Mouse (Mus musculus) neural tube, embryonic 13.5 days (tissue): ENCODE measurements around the gene Tacc2. TPM values are rescaled to one million over a fixed set of nuclear protein-coding genes. Genes with fewer than 3 reads are reported as not detected.
A peak's percentile ranks its signal among the peaks of the same experiment; 100 is the strongest.
"Not testable (repeated sequence)": the region's sequence is repeated elsewhere in the genome, so short reads cannot be mapped to it uniquely, and the experiment has no call there.

ENCODE experiments used
- ATAC-seq: fragments of 200-750 bp; cut with Nextera tagmentation; 2 replicates; pipeline ENCODE4 v1.8.0; 2017; ENCODE audit warnings: low read depth, mild to moderate bottlenecking, moderate TSS enrichment, moderate library complexity
- H3K27ac ChIP-seq: fragments of 300-500 bp; sonication (generic); replicated peaks from 2 replicates; pipeline ENCODE4 v1.5.1; 2015; ENCODE audit warnings: moderate library complexity, mild to moderate bottlenecking, inconsistent platforms
- H3K27me3 ChIP-seq: fragments of 300-500 bp; sonication (generic); 2 replicates; pipeline ENCODE4 v1.6.1; 2015; ENCODE audit warnings: mild to moderate bottlenecking, inconsistent platforms
- H3K36me3 ChIP-seq: fragments of 300-500 bp; sonication (generic); 2 replicates; pipeline ENCODE4 v1.6.1; 2015; ENCODE audit warnings: mild to moderate bottlenecking, inconsistent platforms
- H3K4me1 ChIP-seq: fragments of 300-500 bp; sonication (generic); replicated peaks from 2 replicates; pipeline ENCODE4 v1.6.1; 2015; ENCODE audit warnings: inconsistent platforms
- H3K4me2 ChIP-seq: fragments of 300-500 bp; sonication (generic); 2 replicates; pipeline ENCODE4 v1.6.1; 2015; ENCODE audit warnings: inconsistent platforms, mild to moderate bottlenecking, moderate library complexity
- H3K4me3 ChIP-seq: fragments of 300-500 bp; sonication (generic); 2 replicates; pipeline ENCODE4 v1.5.1; 2015; ENCODE audit warnings: mild to moderate bottlenecking, inconsistent platforms
- H3K9ac ChIP-seq: fragments of 300-500 bp; sonication (generic); 2 replicates; pipeline ENCODE4 v1.6.1; 2015; ENCODE audit warnings: moderate library complexity, mild to moderate bottlenecking, inconsistent platforms
- H3K9me3 ChIP-seq: fragments of 300-500 bp; sonication (generic); 2 replicates; pipeline ENCODE4 v1.6.1; 2016; ENCODE audit warnings: inconsistent platforms
- WGBS: fragments of 180-500 bp; shearing (Covaris S2); methylation state at CpG from one replicate; pipeline ENCODE4 v1.1.7; 2015; 5-methylcytosine and 5-hydroxymethylcytosine counted together
- polyA plus RNA-seq: library from polyadenylated mRNA; unstranded; fragments of >200 nt; fragmentation: Nextera tagmentation; extraction: Ambion mirVana; gene quantifications from 2 replicates; pipeline ENCODE4 v1.2.1, GENCODE M21; 2015

Gene Tacc2
- polyA plus RNA-seq, 1 experiment from 2014 or later, result 77.9 TPM

DNA sequence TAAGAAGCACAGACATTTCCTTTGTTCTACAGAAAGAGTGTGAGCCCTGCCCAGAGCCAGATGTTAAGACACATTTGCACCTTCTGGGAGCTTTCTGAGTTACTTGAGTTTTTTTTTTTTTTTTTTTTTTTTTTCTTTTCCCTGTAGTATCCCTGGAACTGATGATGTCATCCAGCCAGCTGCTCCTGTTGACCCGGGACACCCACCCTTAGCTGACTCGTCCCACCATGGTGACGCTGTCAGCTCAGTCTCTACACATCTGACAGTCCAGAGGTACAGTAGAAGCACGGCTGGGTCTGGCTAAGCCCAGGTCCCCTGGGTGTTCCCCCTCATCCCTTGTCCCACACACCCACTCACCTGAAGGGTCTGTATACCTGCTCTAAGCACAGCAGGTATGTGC is 85.6 kb downstream of the Tacc2 start:
- no peak overlapping the region for H3K4me2 ChIP-seq
- ATAC-seq, result no peak
- H3K27ac ChIP-seq, result no peak overlapping the region
- peaks cover 5% of the 10 kb centered on the region; the same call in 1 of the 2 replicates for H3K9me3 ChIP-seq
- 0 out of 2 replicates have a peak, but pooled peaks cover 5% of the 10 kb centered on the region for H3K36me3 ChIP-seq
- H3K27me3 ChIP-seq, result no peaks in the 10 kb centered on the region
- WGBS, result 52% methylated on average over 4 of the region's 4 CpGs
- H3K9ac ChIP-seq, result no peak overlapping the region
- H3K4me3 ChIP-seq, result no peak overlapping the region
- H3K4me1 ChIP-seq, result peaks cover 10% of the 10 kb centered on the region; the same call in 1 of the 2 replicates

DNA sequence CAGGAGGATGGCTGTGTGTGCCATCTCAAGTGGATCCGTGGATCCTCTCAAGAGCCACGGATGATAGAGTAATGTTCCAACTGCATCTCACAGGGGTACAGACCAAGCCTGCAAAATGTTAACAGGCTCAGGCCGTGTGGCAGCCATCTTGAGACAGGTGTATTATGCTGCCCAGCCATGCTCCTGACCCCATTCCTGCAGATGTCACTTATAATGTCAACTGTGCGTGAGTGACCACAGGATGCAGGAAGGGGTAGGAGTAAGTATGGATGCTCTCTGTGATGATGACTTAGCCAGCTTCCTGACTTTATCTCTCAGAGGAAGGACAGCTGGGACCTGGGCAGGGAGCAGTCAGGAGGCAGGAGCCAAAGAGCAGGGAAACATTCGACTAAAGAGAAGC is 86.8 kb downstream of the Tacc2 start:
- no peak overlapping the region for H3K9ac ChIP-seq
- peaks cover 5% of the 10 kb centered on the region; the same call in 1 of the 2 replicates for H3K9me3 ChIP-seq
- 95% methylated on average over 5 of the region's 5 CpGs for WGBS
- H3K27me3 ChIP-seq, result no peaks in the 10 kb centered on the region
- peaks cover 21% of the 10 kb centered on the region for H3K4me1 ChIP-seq
- no peak overlapping the region for H3K27ac ChIP-seq
- H3K4me3 ChIP-seq, result no peak overlapping the region
- H3K4me2 ChIP-seq, result no peak overlapping the region
- 0 out of 2 replicates have a peak, but pooled peaks cover 5% of the 10 kb centered on the region for H3K36me3 ChIP-seq
- no peak for ATAC-seq

DNA sequence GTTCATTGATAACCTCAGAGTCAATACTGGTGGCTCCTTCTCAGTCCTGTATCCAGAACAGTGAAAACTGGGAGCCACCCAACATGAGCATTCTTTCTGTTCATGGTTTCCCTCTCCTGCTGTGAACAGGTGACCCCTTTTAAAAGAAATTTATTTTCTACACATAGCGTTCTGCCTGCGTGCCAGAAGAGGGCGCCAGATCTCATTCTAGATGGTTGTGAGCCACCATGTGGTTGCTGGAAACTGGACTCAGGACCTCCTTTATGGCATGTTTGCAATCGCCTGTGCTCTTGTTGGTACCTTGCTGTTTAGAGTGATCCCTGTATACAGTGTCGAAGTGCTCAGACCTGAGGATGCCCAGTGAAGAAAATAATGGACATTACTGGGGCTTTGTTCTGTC is 87.4 kb downstream of the Tacc2 start:
- WGBS, result 89% methylated on average over 5 of the region's 5 CpGs
- Histone ChIP-seq H3K9me3 (peaks cover 5% of the 10 kb centered on the region; the same call in 1 of the 2 replicates), H3K27ac (no peak overlapping the region), H3K4me1 (peaks cover 27% of the 10 kb centered on the region), H3K27me3 (no peaks in the 10 kb centered on the region), H3K4me2 (no peak overlapping the region), H3K36me3 (0 out of 2 replicates have a peak, but pooled peaks cover 5% of the 10 kb centered on the region), H3K9ac (no peak overlapping the region), H3K4me3 (no peak overlapping the region)
- no peak for ATAC-seq

DNA sequence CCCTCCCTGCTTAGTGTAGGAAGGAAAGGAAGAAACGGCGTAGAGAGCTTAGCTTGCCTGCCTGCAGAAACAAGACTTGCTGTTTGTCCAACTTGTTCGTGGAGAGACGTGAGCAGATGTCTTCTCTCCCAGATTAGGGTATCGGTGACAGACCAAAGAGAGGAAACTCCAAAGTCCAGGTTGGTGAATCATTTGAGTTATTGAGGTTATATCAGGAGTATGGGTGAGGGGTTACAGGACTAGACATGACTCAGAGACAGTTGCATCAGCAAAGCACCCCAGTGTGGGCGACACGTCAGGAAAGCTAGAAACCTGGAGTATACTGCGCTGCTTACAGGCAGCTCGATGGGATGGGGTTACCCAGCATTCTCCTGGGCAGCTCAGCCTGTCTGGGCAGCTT is 88.1 kb downstream of the Tacc2 start:
- no peak overlapping the region for H3K9ac ChIP-seq
- H3K4me1 ChIP-seq, result peaks cover 33% of the 10 kb centered on the region
- H3K27ac ChIP-seq, result no peak overlapping the region
- H3K27me3 ChIP-seq, result no peaks in the 10 kb centered on the region
- ATAC-seq, result no peak
- H3K9me3 ChIP-seq, result peaks cover 5% of the 10 kb centered on the region; the same call in 1 of the 2 replicates
- no peak overlapping the region for H3K4me3 ChIP-seq
- WGBS, result 97% methylated on average over 9 of the region's 9 CpGs
- H3K36me3 ChIP-seq, result 0 out of 2 replicates have a peak, but pooled peaks cover 5% of the 10 kb centered on the region
- no peak overlapping the region for H3K4me2 ChIP-seq

DNA sequence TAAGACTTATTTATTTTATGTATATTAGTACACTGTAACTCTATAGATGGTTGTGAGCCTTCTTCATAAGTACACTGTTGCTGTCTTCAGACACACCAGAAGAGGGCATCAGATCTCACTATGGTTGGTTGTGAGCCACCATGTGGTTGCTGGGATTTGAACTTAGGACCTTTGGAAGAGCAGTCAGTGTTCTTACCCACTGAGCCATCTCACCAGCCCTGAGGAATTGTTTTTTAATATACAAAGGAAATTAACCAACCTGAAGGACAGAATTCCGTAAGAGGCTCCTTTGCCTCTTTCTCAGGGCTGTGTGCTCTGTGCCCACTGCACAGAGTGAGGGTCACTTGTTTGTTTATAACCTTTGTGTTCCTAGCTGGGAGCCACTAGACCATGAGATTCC is 90.8 kb downstream of the Tacc2 start:
- H3K4me3 ChIP-seq, H3K4me2 ChIP-seq, H3K9ac ChIP-seq, H3K9me3 ChIP-seq, ATAC-seq, H3K36me3 ChIP-seq, H3K27me3 ChIP-seq: not testable (repeated sequence)
- H3K27ac ChIP-seq, result peak overlapping the region; percentile 92
- 83% methylated on average over 1 of the region's 1 CpGs for WGBS
- peaks cover 45% of the 10 kb centered on the region for H3K4me1 ChIP-seq

DNA sequence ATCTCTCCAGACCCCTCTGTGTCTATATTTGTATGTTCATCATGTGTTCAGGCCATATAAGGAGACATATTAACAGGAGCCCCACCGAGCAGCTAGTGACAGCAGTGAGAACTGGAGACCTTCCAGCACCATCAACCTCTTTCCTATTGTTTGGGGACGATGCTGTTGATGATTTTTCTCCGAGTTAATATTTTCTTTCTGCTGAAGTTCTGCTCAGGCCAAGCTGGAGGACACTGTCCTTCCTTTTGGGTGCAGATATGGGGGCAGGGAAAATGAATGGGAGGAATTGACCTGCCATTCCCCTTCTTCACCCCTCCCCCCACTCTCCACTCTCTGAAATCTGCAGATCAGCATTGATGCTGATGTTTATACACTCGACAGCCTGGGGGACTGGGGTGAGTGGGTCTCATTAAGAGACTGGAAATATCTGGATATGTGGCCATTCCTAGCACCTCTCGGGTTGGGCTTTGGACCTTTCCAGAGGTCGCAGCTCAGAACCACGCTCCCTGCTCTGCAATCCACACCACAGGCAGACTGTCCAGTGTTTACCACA is 91.6 kb downstream of the Tacc2 start:
- Histone ChIP-seq H3K4me2 (no peak overlapping the region), H3K9ac (no peak overlapping the region), H3K36me3 (0 out of 2 replicates have a peak, but pooled peaks cover 5% of the 10 kb centered on the region), H3K27ac (peak overlapping the region; percentile 92), H3K4me3 (no peak overlapping the region), H3K9me3 (peaks cover 1% of the 10 kb centered on the region; the same call in 1 of the 2 replicates), H3K4me1 (peaks cover 52% of the 10 kb centered on the region), H3K27me3 (no peaks in the 10 kb centered on the region)
- peak; percentile 73 for ATAC-seq
- 41% methylated on average over 7 of the region's 7 CpGs for WGBS

DNA sequence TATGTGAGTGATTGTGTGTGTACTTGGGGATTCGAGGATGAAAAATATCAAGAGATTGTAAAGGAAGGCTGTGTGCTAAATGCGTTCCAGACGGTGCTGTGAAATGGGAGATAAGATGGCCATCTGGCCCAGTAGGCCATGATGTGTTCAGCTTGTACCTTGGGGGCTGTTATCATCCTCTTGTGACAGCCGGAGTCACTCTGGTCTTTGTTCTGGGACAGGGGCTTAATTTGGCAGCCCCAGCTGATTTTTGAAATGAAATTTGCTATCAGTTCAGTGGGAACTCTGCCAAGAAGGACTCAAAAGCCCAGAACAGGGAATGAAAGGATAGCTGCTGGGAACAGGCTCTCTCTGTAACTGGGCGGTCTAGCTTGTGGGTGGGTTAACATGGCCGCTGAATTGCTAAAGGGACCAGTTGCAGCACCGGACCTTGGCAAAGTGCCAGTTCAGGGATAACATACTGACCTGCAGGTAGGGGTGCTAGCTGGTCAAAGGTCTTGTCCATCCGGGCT is 92.2 kb downstream of the Tacc2 start:
- Histone ChIP-seq H3K36me3 (0 out of 2 replicates have a peak, but pooled peaks cover 4% of the 10 kb centered on the region), H3K9ac (no peak overlapping the region), H3K9me3 (no peaks in the 10 kb centered on the region), H3K4me1 (peaks cover 55% of the 10 kb centered on the region), H3K27me3 (no peaks in the 10 kb centered on the region), H3K27ac (peak overlapping the region; percentile 92), H3K4me3 (no peak overlapping the region), H3K4me2 (no peak overlapping the region)
- ATAC-seq, result peak; percentile 66
- WGBS, result 31% methylated on average over 8 of the region's 8 CpGs

DNA sequence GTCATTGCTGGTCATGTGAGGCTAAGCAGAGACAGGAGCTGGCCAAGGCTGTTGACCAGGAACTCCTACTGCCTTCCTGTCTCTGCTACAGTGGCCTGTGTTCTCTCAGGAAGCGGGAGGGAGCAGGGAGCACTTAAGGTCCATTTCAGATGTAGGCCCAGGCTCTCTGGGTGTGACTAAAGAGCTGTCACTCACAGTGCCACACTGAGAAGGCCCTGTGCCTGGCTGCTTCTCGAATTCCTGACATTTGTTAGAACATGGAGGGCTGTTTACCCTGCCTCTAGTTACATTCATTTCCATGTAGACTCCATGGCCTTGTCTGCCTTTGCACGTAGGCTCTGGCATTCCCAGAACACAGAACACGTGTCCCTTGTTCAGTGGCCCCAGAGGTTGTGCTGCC is 93.1 kb downstream of the Tacc2 start:
- no peaks in the 10 kb centered on the region for H3K27me3 ChIP-seq
- WGBS, result 81% methylated on average over 4 of the region's 4 CpGs
- H3K4me3 ChIP-seq, result no peak overlapping the region
- no peak overlapping the region for H3K9ac ChIP-seq
- H3K4me1 ChIP-seq, result peaks cover 64% of the 10 kb centered on the region
- no peak overlapping the region for H3K4me2 ChIP-seq
- ATAC-seq, result no peak
- no peaks in the 10 kb centered on the region for H3K9me3 ChIP-seq
- H3K27ac ChIP-seq, result peak overlapping the region; percentile 92
- H3K36me3 ChIP-seq, result no peaks in the 10 kb centered on the region

DNA sequence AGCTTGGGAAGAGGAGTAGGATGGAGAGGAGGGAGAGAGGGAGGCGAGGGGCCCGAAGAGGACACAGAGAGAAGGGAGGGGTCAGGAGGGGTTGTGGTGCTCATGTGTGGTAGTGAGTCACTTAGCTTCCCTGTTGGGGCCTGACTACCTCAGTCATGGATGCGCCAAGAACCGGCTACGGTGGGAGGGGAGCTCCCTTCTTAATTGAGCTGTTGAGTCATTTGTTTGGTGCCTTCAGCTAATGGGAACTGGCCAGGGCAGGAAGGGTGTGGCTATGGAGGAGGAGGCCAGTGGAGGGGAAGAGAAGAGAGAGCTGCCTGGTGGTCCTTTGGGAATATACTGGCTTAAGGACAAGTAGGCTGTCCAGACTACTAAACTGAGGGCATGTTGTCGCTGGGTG is 94.1 kb downstream of the Tacc2 start:
- no peaks in the 10 kb centered on the region for H3K36me3 ChIP-seq
- H3K4me1 ChIP-seq, result peaks cover 65% of the 10 kb centered on the region
- H3K27ac ChIP-seq, result peak overlapping the region; percentile 92
- no peaks in the 10 kb centered on the region for H3K9me3 ChIP-seq
- H3K27me3 ChIP-seq, result no peaks in the 10 kb centered on the region
- H3K4me2 ChIP-seq, result no peak overlapping the region
- ATAC-seq, result no peak
- WGBS, result 53% methylated on average over 6 of the region's 6 CpGs
- H3K4me3 ChIP-seq, result no peak overlapping the region
- no peak overlapping the region for H3K9ac ChIP-seq

DNA sequence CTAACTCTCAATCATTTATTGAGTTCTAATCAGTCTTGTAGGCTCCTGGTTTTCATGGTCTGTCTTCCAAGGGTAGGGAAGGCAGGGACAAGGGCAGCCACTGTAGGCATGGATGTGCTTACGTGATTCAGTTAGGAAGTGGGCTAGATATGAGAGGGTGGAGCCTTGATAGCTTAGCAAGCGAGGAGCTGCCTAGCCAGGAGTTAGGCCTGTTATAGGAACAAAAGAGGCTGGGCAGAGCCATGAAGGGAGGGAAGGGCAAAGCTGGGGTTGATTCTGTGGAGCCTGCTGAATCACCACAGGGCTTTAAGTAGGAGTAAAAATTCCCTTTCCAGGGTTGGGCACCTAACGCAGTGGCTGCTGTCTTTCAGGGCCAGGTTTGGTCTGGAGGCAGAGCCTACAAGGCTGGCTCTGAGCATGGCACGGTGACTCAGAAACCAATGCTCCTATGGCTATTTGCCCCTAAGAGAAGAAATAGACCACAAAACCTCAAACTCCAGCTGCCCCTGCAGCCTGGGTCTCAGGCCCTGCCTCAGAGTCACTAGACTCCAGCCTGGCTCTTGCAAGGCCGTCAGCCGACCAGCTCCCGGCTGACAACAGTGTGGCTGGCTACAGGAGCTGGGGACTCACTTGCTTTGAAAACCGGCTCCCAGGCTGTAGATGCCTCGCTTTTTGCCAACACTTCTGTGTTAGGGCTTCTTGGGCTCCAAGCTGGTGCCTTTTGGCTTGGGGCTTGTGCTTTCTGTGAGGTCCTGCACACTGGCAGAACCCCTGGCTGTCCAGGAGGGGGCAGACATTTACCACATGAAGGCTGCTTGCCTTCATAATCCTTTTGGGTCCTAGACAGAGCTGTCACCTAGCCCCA is 96.2 kb downstream of the Tacc2 start:
- no peak overlapping the region for H3K4me2 ChIP-seq
- H3K27me3 ChIP-seq, result no peaks in the 10 kb centered on the region
- H3K36me3 ChIP-seq, result no peaks in the 10 kb centered on the region
- peaks cover 76% of the 10 kb centered on the region for H3K4me1 ChIP-seq
- peak overlapping the region; percentile 65 for H3K27ac ChIP-seq
- ATAC-seq, result no peak
- H3K9ac ChIP-seq, result 0 out of 2 replicates have a peak overlapping the region, but pooled peaks have one; percentile 31
- H3K4me3 ChIP-seq, result no peak overlapping the region
- no peaks in the 10 kb centered on the region for H3K9me3 ChIP-seq
- 69% methylated on average over 9 of the region's 9 CpGs for WGBS

DNA sequence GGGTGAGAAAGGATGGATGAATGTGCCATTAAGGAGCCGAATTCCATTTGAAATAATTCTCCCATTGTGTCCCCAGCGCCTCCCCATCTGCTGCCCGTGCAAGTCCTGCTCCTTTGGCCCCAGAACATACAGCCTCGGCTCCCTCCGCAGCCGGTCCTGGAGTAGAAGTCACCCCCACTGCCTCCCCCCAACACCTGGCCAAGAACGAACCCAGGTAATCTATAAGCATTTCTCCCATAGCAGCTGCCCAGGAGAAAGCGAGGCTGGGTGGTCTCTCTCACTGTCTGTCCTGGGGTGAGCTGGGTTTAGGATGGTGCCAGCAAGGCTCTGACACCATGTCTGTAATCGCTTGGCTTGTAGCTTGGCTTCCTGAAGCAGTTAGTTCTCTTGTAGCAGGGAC is 97.3 kb downstream of the Tacc2 start:
- H3K9ac ChIP-seq, result 0 out of 2 replicates have a peak overlapping the region, but pooled peaks have one; percentile 31
- H3K4me2 ChIP-seq, result no peak overlapping the region
- no peak for ATAC-seq
- WGBS, result 50% methylated on average over 9 of the region's 9 CpGs
- H3K9me3 ChIP-seq, result no peaks in the 10 kb centered on the region
- H3K27ac ChIP-seq, result peak overlapping the region; percentile 57; the same call in 1 of the 2 replicates
- H3K4me1 ChIP-seq, result peaks cover 68% of the 10 kb centered on the region
- no peak overlapping the region for H3K4me3 ChIP-seq
- H3K27me3 ChIP-seq, result no peaks in the 10 kb centered on the region
- no peaks in the 10 kb centered on the region for H3K36me3 ChIP-seq

DNA sequence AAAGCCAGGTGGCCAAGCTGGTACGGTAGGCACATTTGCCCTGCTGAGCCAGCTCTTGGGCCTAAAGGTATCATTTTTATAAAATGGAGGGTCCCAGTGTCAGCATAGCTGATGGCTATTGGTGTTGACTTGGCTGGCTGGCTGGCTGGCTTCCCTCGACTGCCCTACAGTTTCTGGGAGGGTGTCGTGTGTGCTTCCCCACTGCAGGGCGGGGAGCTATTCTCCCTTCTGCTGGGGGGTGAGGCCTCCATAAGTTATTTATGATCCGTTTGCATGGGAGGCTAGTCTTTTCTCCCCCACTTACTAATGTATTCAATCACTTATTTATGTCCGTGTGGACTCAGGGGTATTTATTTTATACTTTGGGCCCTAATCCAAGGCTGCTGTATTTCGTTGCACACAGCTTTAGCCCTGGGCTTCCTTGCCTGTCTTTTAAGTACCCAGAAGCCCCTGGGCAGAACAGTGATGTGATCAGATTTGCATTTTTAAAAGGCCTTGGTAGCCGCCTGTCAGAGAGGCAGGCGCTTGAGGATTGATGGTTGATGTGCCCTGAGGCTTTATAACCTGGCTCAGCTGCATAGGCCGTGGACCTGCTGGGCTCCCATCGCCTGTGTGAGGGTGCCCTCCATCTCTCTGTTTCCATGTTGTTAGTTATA is 99.8 kb downstream of the Tacc2 start:
- peak; percentile 80 for ATAC-seq
- Histone ChIP-seq H3K4me2 (no peak overlapping the region), H3K4me3 (no peak overlapping the region), H3K9ac (no peak overlapping the region), H3K4me1 (peaks cover 53% of the 10 kb centered on the region), H3K27me3 (no peaks in the 10 kb centered on the region), H3K27ac (peak overlapping the region; percentile 94), H3K36me3 (no peaks in the 10 kb centered on the region), H3K9me3 (no peaks in the 10 kb centered on the region)
- 27% methylated on average over 11 of the region's 11 CpGs for WGBS
